Mouse (Mus musculus) liver, postnatal 0 days (tissue): ENCODE data around the gene 1700011L22Rik.

Experiments used
- CTCF ChIP-seq: sonication (generic); IDR thresholded peaks from 2 replicates; pipeline ENCODE4 v1.5.1; 2016; ENCODE audit warnings: antibody characterized with exemption, low read depth
- EP300 ChIP-seq: IDR thresholded peaks from 2 replicates; pipeline ENCODE4 v1.6.1; 2016; ENCODE audit warnings: antibody characterized with exemption, low read depth, mild to moderate bottlenecking

- TF ChIP-seq CTCF: no peak
- TF ChIP-seq EP300: no peak
Observed at GRCm38 (mm10) chr8:79288250-79288649, 39.9 kb upstream of the 1700011L22Rik start.
